Mouse (Mus musculus) central nervous system, embryonic 11.5 days (tissue): ENCODE data around the gene Cdk19. TPM values are rescaled to one million over a fixed set of nuclear protein-coding genes. Genes with fewer than 3 reads are reported as not detected.

Experiments used
- polyA plus RNA-seq: library from polyadenylated mRNA; depleted of rRNA; stranded (reverse); fragments of >200 nt; gene quantifications from 2 replicates; pipeline ENCODE4 v1.2.3, GENCODE M21; 2012; rRNA removed

Cdk19 gene
- 11.8 and 17.5 TPM in 2 replicates for polyA plus RNA-seq

DNA sequence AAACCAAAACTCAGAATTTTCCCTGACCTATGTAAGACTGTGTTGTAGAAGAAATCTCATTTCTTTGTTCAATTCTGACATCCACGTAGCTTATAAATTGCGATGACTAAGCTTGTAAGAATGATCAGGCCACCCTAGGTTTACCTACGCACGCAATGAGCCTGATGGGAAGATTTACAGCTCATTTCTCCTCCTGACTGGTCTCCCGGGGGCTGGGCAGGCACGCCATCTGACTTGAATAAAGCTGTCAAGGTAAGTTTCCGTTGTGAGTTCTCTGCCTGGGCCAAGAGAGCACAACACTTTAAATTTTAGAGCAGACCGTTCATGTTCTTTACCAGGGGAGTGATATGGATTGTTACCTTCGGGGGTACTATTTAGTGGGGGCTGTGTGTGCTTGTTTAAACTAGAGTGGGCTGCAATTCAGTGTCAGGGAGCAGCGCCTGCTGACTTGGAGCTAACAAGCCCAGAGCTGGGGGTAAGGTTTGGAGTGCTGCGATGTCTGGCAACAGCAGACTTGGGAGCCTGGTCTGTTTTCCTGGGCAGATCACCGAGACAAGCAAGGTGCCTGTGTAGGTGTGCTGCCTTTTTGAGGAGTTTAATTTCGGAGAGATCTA is at the start of gene Cdk19:
Gene Cdk19 (plus strand): TSS at position 214 of the 614 bp plus-strand sequence.

DNA sequence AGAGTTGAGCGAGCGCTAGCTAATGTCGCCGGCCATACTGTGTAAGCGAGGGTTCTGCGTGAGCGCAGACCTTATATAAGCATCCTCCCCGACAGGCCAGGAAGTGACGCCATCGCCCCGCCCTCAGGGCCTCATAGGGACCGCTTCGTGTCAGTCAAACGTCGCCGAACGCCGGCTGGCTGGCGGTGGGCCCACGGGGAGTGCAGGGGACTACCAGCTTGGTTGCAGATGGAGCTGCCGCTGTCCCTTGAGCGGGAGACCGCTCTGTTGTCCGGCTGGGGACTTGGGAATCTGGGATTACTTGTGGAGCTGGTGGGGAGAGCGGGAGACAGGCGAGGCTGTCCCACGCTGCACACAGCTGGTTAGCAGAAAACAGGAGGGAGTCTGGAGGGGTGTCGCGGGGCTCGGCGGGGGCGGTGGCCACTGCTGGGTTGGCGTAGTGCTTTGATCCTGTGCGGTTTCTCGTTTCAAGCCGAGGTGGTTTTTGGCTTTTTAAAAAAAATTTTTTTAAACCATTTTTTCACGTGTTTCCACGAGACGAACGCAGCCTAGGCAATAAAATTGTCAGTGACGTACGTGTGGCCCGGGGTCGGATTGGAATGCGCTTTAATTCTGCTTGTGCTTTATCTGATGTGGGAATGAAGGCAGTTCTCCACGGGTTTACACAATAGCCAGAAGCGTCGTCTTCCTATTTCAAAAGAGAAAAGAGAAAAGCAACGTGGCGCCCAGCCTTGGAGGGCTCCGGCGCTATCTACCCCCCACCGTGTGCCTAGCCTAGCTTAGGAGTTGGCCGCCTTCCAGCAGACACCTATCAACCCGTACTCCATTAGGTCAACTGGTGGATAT is 37.0 kb upstream of the Cdk19 start, which contains the start of gene Amd1:
Gene Amd1 (minus strand): TSS at position 47 of the 846 bp plus-strand sequence.

Other genes with a start within 250 kb of the Cdk19 start
- 4.7 and 5.3 TPM in 2 replicates for gene Slc16a10, start 197.3 kb upstream of the Cdk19 start, polyA plus RNA-seq
- 41.0 and 55.0 TPM in 2 replicates for gene Rpf2, start 92.5 kb upstream of the Cdk19 start, polyA plus RNA-seq
- gene Gtf3c6, start 81.5 kb upstream of the Cdk19 start, polyA plus RNA-seq = 103 and 104 TPM in 2 replicates
- gene Amd1, start 37.4 kb upstream of the Cdk19 start, polyA plus RNA-seq = 98.2 and 105 TPM in 2 replicates
- not detected in 2 replicates for gene Slc22a16, start 230.8 kb downstream of the Cdk19 start, polyA plus RNA-seq